Mouse (Mus musculus) thymus, postnatal 0 days (tissue): ENCODE measurements around the gene Perp. TPM values are rescaled to one million over a fixed set of nuclear protein-coding genes. Genes with fewer than 3 reads are reported as not detected.

Experiments used
- DNase-seq: peaks from one replicate; pipeline ENCODE4 v3.0.0-alpha.2; 2015; ENCODE audit warnings: low spot score
- polyA plus RNA-seq: library from polyadenylated mRNA; unstranded; fragments of >200 nt; fragmentation: Nextera tagmentation; extraction: Ambion mirVana; gene quantifications from 2 replicates; pipeline ENCODE4 v1.2.1, GENCODE M21; 2015

The Perp gene
- polyA plus RNA-seq, 1 experiment from 2014 or later = 104 TPM

DNA sequence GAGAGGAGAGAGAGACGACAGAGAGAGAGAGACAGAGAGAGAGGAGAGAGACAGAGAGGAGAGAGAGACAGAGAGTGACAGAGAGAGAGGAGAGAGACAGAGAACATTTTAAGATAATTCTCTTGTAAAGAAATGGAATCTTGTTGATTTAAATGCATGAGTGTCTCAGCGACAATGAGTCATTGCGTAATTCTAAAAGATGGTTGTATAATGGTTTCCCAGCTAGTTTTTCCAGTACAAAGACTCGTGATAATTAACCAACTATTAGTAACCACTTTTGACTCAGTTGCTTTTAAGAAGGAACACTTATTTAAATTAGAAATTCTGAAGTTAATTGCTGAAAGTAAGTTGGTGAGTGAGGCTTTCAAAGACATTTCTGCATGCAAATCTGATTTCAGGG, 16.6 kb downstream of the Perp start:
- no peak for DNase-seq

DNA sequence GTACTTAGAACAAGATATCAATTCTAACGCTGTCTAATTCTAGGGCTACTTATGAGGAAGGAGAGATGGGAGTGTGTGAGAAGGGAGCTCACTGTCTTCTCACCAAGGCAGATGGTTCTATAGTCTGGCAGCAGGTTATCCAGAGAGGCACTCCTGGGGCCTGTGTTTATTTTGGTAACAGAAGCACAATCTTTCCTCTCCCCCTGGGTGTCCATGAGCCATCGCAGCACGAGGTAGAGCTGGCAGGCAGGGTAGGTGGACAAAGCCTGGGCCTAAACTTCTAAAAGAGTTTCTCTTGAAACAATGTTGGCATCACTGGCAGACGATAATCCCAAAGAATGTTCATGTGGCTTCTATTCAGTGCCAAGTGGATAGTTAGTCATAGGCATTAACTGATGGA, 18.5 kb downstream of the Perp start:
- no peak for DNase-seq

DNA sequence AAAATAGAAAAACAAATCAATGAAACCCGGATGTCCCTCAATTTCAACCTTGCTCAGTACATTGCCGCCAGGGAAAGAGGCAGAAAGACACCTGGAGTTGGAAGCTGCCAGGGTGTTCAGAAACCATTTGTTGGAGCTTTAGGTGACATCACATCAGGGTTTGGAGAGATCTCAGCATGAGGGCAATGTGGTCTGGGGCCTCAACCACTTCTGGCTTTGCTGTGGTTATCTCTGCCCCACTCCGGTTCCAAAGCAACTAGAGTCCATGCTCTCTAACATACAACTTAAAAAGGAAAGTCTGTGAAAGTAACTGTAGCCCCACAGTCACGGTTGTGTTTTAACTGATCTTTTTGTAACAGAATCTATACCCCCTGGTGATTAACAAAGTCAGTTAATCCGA, 19.9 kb downstream of the Perp start:
- DNase-seq = no peak

GRCm38 (mm10) chr10:18870990-18871389, 26.2 kb downstream of the Perp start:
- DNase-seq = no peak

GRCm38 (mm10) chr10:18876211-18876610, 31.4 kb downstream of the Perp start:
- no peak for DNase-seq

- DNase-seq = no peak
Measured at GRCm38 (mm10) chr10:18878111-18878510, 33.3 kb downstream of the Perp start.

DNA sequence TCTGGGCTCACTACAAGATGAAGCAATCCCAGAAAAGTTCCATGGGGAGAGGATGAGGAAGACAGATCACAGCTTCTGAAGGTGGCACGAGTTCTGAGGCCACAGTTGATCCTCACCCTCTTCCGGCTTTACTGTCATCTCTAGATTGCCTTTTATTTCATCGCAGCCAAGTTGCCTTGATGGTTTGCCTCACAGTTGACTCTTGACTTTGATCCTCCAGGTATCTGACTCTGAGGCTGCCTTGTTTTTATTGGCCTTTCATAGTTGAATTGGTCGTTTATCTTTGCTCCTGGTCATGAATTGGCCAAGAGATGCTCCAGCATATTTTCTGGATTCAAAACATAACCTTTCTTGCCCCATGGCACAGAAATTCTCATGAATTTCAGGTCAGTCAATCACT, 34.3 kb downstream of the Perp start:
- no peak for DNase-seq

GRCm38 (mm10) chr10:18879690-18880089, 34.9 kb downstream of the Perp start:
- no peak for DNase-seq

DNA sequence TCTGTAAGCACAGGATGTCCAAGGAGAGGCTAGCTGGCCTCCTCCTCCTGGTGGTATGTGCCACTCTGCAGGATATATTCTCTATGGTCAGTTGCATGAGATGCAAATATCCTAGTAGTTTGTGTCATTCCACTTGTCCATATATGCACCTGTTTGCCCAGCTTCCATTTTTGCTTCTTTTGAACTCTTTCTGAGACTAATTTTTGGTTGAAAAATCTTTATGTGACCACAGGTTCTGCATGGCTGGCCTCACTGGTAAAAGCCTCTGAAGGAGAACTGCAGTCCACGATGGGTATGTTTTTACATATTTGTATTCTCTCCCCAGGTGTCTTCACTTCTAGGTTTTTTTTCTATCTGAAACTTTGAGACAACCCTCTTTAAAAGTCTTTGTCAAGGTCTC, 37.4 kb downstream of the Perp start:
- DNase-seq = no peak

DNA sequence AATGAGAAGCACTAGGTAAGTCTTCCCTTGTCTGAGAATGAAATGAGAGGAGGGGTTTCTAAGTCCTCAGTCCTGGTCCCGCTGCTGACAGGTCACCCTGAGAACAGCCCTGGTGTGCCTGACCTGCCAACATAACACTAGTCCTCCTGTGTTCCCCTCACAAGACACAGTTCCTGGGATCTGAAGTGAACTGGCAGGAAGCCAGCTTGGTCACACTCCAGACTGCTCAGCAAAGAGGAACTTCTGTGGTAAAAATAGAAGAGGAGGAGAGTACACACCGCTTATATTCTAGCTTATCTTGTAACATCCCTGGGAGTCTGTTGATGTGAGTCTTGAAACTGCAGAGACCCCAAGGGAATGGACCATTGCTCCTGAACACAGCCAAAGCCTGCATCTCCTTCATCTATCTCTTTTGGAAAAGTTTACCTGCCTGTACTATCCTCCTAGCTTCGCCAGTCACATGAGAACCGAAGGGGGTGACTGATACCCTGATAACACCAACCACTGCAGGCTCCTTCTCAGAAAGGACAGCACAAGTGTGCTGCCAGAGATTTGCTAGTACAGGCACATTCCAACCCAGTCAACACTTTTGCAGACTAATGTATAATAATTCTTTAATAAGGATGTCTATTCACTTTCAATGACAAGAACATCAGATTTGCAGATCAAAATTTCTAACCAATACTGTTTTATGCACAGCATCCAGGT, 42.3 kb downstream of the Perp start:
- DNase-seq = no peak

DNA sequence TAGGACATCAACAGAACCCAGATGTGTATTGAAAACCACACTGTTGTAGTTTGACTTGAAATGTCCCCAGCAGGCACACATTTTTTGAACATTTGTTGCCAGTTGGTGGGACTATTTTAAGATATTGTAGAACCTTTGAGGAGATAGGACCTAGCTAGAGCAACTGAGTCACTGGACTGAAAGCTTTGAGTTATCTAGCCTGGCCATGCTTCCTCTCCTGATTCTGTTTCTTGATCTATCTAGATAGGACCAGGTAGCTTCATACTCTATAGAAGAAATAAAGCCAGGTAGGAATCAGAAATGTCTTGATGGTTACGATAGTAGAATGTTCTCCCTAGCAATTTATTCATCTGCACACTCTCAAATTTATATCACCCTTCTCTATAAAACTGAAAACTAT, 43.9 kb downstream of the Perp start:
- no peak for DNase-seq

GRCm38 (mm10) chr10:18889255-18889654, 44.4 kb downstream of the Perp start:
- no peak for DNase-seq

- no peak for DNase-seq
Measured at GRCm38 (mm10) chr10:18891110-18891509, 46.3 kb downstream of the Perp start.

GRCm38 (mm10) chr10:18892102-18892501, 47.3 kb downstream of the Perp start:
- DNase-seq = no peak

DNA sequence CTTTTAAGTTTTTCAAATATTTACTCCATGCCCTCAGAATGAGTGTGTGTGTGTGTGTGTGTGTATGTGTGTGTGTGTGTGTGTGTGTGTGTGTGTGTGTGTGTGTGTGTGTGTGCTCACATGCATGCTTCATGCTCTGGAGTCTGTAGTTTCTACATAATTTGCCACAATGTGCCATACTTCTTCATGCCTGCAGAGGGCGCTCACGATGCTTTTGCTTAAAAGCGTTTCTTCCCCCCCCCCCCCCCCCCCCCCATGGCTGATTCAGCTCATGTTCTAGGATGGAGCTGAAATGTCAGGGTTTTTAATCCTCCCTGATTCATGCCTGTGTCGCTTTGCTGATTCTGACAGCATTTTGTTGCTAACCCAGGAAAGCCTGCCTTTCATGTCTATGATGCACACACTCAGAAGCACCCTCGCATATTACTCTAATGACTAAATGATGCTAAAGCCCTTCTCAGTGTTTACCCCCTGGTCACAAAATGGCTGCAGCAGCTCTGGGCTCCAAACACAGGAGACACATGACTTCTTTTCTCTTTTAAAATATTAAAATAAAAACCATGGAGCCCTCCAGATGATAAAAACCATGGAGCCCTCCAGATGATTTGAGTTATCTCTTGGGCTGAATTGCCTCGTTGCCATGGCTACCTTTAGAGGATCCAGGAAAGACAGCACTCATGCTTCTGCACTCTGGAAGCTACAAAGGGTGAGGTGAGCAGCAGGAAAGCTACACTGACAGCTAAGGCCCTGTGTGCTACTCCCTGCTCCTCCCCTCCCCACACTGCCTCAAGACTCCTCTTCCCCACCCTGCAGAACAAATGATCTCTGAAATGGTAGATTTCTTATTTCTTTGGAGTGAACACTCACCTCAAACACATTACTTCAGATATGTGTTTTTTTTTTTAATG, 49.7 kb downstream of the Perp start:
- DNase-seq = peak; percentile 31

- peak; percentile 64 for DNase-seq
Measured at GRCm38 (mm10) chr10:18904108-18904507, 59.3 kb downstream of the Perp start.

Other genes with a start within 250 kb of the Perp start
- gene Arfgef3, start 101.1 kb upstream of the Perp start, polyA plus RNA-seq = 0.31 and 0.44 TPM in 2 replicates
- gene Gm4922, start 58.2 kb upstream of the Perp start, polyA plus RNA-seq = not detected in 2 replicates
- 26.6 and 27.6 TPM in 2 replicates for gene Tnfaip3, start 170.6 kb downstream of the Perp start, polyA plus RNA-seq